Mouse (Mus musculus): ENCODE results near the gene Tmem204.
"Not testable (repeated sequence)": the region's sequence is repeated elsewhere in the genome, so short reads cannot be mapped to it uniquely, and the experiment has no call there.

The Tmem204 gene

DNA sequence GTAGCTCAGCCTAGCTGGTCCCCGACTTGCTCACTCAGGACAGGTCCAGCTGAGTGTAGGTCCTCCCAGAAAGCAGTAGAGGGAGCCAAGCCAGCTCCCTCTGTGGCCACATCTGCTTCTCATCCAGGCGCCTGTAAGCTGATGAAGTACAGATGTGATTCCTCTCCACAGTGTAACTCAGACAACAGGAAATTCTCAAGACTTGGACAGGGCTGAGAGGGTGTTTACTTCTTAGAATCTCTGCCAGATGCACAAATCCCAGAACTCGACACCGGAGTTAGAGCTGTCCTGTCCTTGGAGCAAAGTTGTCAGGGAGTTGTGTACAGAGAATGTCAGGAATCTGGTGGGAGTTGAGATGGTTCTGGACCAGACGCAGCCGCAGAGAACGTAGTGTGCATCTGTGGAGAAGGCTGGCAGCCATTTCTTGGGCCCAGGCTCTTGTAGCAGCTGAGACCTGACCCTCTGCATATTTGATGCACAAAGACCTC lies at the start of gene Tmem204:
TSS of gene Tmem204 (minus strand) at position 148 of the 488 bp plus-strand sequence.
- DNase-seq: peak; percentile 87

DNA sequence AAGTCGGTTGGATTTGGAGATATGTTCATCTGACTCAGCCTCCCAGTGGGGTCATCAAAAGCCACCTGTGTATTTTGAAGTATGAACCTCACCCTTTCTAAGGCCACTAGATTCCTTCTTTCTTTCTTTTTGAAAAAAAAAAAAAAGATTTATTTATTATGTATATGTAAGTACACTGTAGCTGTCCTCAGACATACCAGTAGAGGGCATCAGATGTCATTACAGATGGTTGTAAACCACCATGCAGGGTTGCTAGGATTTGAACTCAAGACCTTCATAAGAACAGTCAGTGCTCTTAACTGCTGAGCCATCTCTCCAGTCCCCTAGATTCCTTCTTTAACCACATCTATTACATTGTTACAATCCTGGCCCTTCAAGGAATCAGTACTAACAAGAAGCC lies 46.7 kb upstream of the Tmem204 start:
- DNase-seq: no peak

DNA sequence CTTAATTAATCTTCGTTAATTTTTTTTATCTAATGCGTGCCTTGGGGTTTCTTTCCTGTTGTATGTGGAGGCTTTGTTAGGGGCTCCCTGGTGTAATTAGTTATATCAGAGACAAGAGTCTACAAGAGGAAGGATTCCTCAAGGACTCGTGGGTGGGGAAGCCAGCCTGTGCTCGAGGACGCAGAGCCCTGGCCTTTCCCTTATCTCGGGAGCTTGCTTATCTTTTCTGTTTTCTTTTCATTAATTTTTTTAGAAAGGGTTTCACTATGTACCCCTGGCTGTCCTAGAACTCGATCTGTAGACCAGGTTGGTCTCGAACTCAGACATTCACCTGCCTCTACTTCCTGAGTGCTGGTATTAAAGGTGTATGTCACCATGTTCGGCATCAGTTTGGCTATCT lies 44.3 kb upstream of the Tmem204 start:
- no peak for DNase-seq

DNA sequence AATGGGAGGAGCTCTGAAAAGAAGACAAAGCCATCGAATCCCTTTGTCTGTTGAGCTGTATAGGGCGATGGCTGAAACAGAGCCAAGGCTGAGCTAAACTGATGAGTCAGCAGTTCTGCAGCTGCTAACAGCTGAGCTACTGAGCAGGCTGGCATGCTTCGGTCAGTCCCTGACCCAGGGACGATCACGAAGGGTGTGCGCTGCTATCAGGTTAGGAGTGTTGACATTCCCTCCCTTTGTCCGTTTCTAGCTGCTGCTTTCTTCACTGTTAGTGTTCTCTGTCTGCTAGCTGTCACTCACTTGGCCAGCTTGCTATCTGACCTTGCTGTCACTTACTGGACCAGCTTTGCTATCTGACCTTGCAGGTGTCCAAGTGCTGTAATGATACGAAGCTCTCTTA lies 43.7 kb upstream of the Tmem204 start:
- peak; percentile 29 for DNase-seq

DNA sequence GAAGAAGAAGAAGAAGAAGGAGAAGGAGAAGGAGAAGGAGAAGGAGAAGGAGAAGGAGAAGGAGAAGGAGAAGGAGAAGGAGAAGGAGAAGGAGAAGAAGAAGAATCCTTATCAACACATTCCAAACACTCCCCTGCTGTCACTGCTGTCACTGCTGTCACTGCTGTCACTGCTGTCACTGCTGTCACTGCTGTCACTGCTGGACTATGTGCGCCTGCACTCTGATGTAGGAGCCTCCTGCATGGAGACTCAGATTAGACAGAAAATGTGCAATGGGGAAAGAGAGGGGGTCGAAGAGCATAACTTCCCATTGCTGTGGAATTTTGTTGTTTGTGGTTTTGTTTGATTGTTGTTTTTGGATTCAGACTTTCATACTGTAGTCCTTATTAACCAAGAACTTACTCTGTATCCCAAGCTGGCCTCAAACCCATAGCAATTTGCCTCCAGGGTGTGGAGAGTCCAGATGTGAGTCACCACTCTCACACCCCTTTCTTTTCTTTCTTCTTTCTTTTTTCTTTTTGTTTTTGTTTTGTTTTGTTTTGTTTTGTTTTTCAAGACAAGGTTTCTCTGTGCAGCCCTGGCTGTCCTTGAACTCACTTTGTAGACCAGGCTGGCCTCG lies 42.2 kb upstream of the Tmem204 start:
- DNase-seq: not testable (repeated sequence)

DNA sequence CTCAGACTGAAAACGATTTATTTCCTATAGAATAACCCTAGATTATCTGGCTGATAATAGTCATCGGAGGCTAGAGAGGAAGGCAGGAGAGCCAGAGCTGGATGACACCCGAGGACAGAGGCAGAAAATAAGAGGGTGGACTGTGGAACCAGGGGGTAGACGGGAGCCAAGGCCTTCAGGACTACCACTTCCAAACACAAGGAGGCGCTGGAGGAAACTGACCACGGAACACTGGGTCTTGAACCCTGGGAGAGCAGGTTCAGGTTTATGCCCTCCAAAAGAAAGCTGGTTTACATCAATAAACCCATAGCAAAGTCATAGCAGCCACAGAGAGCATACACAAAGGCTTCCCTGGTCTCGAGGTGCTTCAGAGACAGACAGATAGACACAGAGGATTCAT lies 40.6 kb upstream of the Tmem204 start:
- peak; percentile 18 for DNase-seq

DNA sequence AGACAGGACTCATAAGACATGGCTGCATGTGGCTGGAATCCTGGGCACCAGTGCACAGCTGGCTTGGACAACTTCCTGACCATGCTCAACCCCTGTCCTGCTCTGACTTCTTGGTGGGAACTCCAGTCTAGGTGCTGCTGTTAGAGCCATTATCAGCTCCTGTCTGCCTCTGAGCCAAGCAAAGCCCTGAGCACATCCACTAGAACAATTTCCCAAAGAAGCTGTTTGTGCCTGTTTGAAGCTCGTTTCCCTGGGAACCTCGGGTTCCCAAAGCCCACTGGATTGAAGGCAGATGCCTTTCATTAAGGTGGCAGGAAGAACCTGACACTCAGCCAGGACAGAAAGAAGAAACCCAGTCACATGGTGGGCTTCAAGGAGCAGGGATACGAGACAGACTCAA lies 37.0 kb upstream of the Tmem204 start, which contains the start of gene Ptx4:
TSS of gene Ptx4 (plus strand) at position 355 of the 400 bp plus-strand sequence.
- DNase-seq: peak; percentile 10

DNA sequence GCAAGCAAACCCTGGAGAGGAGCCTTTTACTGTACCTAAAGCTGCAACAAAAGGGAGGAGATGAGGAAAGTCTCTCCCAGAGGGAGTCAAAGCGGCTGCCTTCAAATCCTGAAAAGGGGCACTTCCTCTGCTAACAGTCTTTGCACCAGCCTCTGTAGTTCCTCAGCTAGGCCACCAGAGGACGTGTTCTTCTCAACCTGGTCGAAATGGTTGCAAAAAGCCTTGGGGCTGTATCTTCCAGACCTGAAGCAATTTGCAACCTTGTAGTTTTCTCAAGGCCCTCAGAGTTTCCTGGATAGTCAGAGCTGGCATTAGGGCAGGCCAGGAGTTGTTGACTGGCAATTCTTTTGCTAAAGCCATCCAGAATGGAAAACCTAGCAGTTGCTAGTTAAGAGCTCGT lies 33.9 kb upstream of the Tmem204 start:
- no peak for DNase-seq

DNA sequence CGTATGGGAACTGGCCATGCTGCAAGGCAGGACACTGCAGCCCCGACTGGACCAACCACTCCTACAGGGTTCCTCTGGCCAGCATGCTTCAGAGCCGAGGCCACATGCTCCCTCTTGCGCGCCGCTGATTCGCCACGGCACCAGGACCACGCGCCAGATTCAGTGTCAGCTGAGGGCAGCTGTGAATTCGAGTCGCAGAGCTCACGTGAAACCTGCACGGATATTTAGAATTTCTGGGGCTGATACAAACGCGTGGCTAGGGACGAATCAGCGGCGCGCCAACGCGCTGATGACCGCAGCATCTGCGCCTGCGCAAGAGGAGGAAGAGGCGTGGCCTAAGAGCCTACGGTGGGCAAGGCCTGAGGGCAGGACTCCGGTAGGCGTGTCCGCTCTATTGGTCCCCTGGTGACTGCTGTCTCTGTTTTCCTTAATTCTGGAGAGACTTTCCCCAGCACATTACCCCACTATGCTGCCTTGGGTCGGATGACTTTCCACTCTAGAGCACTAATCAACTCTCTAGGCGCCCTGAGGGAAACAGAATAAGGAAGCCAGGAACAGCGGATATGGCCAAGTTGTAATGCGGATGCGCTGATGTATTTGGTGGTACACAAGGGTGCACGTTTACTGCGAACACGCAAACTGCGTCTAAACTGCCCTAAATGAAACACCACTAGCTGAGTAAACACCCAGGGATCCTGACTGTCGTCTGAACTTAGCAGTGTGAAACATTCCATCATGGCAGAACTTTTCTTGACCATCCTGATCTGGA lies 32.5 kb upstream of the Tmem204 start, which contains the start of gene Telo2:
TSS of gene Telo2 (minus strand) at position 304 of the 769 bp plus-strand sequence.
- DNase-seq: peak; percentile 95

DNA sequence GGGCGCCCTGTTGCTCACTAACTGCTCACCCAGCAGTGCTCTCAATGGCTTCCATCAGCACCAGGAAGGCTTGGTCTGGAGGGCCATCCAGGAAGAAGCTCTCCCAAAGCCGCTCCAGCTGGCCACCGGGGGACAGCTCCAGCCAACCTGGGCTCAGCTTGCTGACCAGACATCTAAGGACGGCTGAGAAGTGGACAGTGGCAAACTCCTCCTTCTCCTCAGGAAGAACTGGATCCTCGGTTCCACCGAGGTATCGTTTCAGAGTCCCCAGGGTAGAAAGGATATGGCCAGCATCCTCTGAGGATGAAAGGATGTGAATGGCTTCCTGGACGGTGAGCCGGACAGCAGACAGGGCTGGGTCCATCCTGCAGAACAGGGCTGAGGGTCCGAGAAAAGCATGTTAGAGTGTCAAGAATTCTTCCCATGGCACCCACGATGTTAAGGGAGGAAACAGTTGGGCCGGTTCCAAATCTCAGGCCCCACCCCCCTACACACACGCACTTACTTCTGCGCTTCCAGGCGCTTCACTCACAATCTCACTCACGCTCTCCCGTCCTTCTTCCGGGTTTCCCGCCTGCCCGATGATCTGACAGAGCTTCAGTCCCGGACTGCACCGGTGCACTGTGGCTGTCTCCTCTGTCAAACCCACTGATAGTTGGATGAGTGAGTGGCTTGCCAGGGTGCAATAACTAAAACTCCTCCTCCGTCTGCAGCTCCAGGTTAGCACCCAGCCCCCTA lies 31.7 kb upstream of the Tmem204 start:
- peak; percentile 2 for DNase-seq

DNA sequence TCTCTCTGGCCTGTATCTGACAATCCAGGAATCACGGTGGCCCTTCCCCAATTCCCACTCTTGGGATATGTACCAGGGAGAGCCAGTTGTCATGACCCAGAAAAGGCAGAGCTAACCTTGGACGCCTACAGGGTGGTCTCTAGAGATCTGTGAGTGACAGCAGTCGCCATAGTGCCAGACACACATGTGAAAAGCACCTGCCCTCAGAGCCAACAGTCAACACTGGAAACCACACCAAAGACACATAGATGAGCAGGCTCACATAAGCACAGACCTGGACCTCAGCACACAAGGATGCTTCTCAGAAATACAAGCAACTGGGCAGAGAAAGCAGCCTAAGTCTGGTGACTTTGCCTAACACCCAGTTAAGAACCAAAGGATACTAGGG lies 29.0 kb upstream of the Tmem204 start:
- no peak for DNase-seq

DNA sequence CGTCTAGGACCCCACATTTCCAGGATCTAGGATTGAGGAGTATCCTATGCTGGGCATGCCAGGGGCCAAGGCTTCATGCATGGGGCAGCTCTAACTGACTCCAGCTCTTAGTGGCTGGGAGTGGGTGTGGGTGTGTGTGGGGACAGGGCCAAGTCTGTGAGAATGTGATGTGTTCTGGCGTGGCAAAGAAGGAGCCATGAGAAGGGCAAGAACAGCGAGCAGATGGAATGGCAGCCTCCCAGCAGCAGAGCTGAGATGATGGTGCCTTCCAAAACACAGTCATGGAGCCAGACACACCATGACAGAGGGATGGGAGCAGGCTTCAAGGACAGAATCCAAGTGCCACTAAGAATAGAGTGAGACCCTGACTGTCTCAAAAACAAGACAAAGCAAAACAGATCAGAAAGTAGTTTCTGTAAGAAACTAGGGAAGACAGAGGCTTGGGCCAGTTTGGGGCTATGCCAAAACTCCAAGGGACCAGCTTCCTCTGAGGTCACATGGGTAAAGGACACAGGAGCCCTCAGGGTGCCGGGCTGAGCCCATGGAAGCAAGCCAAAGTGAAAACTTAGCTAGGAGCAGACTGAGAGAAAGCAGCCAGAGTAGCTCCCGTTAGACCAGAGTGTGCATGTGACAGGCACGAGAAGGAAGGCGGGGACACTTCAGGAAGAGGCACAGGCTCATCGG lies 28.5 kb upstream of the Tmem204 start:
- DNase-seq: no peak

DNA sequence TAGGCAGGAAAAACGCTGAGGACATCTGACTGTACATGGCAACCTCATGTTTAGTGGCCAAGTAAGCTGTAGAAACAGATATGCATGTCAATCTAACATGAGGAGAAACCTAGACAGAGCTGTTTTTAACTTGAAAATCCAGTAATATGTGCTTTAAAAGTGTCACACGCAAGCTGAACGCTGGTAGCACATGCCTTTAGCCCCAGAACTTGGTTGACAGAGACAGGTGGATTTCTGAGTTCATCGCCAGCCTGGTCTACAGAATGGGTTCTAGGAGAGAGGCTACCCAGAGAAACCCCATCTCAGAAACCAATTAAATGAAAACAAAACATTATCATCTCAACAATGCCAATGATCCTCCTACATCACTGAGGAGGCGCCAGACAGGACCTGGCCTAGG lies 27.8 kb upstream of the Tmem204 start:
- DNase-seq: no peak

DNA sequence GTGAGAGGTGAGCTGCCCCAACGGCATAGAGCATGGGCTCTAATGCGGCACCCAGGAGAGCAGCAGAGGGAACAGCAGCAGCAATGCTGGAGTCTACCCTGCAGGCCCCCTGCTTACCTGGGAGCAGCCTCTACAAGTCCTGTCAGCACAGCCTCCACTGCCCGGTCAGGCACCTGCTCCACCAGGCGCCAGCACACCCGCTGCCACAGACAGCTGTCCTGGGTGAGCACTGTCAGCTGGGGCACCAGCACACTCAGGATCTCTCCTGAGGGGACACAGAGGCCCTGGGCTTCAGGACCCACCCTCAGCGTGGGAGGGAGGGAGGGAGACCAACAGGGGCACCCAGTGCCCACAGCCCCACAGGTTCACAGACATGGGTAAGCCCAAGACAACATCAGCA lies 27.2 kb upstream of the Tmem204 start:
- no peak for DNase-seq

DNA sequence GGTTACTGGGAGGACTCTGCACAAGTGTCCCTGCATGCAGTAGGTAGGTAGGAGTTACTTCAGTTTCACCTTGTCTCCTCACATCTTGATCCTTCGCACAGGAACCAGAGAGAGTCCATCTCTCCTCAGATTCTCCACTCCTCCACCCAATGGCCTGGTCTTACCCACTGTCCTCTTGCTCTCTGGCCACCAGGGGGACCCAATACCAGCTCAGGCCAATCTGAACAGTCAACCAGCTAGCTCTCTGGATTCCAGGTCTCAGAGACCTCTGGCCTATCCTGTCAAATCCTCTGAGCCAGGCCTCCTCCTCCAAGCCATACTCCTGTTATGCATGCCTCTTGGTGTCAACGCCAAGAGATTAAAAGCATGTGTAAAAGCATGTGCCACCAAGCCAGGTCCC lies 26.2 kb upstream of the Tmem204 start:
- peak; percentile 39 for DNase-seq

DNA sequence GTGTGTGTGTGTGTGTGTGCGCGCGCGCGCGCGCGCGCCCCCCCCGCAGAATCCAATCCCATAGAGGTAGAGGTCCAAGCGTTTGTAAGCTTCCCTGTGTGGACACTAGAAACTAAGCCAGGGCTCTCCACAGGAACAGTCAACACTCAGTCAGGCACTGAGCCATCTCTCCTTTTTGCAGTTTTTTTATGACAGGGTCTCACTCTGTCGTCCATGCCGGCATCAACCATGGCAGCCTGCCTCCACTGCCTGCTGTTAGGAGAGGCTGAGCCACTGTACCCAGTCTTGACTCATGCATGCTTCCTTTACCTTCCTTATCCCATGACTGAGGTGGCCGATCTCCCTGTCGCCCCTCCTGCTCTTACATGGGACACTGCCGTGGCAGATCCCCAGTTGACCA lies 24.4 kb upstream of the Tmem204 start:
- DNase-seq: no peak

DNA sequence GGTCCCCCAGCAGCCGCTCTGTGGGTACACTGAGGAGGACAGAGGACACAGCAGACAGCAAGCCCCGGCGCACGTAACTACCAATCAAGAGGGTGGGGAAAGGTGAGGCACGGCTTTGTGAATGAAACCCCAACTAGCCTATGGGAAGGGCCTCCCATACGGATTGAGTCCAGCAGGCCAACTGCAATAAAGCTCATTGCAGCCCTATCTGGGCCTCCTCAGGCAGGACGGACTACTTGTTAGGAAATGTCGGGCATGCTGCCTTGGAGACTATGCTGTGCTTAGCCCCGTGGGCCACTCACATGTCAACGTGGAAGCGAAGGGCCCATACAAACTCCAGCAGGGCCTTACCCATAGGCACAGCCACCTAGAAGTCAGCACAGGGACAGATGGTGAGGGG lies 17.9 kb upstream of the Tmem204 start:
- DNase-seq: no peak

DNA sequence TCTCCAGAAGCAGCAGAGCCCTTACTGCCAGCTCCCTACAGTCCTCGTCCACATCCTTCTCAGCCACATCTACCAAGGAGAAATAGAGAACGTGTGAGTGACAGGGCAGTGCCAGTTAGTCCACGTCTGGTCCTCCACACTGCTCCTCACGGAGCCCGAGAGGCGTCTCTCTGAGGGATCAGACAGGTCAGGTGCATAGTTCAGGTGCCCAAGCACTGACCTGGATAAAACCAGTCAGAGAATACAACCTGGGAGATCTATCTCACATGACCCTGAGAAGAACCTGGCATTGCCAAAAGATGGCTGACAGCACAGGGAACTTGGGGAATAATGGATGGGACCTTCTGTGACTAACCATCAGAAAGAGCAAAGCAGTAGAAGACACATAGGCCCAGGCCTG lies 16.7 kb upstream of the Tmem204 start:
- no peak for DNase-seq

DNA sequence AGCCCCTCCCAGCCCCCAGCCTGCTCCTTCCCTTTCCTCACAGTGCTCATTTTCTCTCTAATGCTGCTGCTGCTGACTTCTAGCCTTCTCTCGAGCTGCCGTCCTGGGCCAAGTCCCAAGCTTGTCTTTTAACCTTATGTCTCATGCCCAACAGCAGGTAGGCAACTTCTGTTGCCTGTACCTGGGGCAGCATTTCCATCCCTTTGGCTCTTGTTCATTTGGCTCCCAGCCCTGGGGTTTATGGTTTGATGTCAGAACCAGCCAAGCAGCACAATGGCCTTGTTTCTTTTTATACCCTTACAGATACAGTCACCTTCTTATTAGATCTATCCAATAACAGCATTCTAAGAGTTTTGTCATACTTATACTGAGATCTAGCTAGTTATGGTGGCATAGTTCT lies 12.8 kb upstream of the Tmem204 start:
- no peak for DNase-seq

DNA sequence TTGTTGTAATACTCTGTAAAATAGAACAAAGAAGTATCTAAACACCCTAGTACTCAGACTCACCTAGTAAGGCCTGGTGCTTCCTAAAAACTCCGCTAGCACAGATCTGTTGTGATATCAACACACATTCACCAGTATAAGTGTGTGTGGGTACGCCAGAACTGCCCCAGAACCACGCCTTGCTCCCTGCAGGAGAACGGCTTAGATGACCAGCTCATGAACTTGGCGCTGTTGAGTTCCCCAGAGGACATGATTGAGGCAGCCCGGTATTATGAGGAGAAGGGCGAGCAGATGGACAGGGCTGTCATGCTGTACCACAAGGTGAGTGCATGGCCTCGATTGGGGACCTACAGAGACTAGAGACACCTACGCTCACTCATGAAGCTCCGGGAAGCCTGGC lies 7.1 kb upstream of the Tmem204 start:
- DNase-seq: no peak

DNA sequence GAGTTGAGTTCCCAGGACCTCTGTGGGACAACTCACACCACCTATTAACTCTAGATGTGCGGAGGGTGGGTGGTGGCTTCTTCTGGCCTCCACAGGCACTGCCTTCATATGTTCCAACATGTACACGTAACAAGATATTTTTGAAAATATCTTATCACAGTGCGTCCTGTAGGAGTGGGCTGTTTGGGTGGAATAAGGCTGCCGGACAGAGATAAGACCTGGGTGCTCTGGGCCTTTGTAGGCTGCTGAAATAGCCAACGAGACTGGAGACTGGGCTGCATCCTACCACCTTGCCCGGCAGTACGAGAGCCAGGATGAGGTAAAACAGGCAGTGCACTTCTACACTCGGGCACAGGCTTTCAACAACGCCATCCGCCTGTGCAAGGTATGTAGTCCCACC lies 5.8 kb upstream of the Tmem204 start:
- DNase-seq: no peak

DNA sequence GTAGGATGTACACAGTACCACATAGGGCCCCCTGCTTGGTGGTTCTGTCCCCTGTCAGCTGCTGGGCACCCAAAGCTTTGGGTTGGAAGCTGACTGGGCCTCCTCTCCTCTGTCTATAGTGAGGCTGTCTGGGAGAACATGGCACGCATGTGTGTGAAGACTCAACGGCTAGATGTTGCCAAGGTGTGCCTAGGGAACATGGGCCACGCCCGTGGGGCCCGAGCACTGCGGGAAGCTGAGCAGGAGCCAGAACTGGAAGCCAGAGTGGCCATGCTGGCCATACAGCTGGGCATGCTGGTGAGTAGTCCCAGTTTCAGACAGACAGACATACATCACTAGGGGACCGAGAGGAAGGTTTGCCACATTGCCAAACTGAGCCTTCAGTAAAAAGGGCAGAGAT lies 3.3 kb upstream of the Tmem204 start:
- no peak for DNase-seq

DNA sequence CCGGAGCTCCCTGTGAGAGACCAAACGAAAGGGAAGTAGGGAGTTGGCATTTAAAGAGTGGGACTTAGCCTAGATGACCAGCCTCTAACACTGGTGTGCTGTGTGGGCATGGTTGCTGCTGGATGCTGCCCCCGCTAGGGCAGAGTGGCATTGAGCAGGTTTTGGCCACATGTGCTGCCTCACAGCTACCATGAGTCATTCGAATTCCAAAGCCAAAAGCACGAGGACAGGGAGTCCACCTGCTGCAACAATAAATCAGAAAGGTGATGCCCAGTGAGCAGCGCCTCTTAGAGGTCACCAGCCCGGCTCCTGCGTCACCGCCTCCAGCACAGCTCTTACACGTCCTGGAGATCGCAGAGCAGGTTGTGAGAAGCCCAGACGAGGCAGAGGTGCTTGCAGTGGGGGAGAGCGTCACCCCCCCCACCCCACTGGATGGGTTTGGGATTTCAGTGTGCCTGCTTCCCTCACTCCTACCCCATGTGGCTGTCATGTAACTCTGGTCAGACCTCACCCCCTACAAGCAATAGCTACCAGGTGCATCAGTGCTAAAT lies 1.5 kb upstream of the Tmem204 start:
- peak; percentile 19 for DNase-seq

Measured in embryo, embryonic 11 days (tissue).